Mouse (Mus musculus) midbrain, embryonic 14.5 days (tissue): ENCODE results near the gene Shoc2. TPM values are rescaled to one million over a fixed set of nuclear protein-coding genes. Genes with fewer than 3 reads are reported as not detected.
"Not testable (repeated sequence)": the region's sequence is repeated elsewhere in the genome, so short reads cannot be mapped to it uniquely, and the experiment has no call there.

Experiments used
- ATAC-seq: fragments of 200-750 bp; cut with Nextera tagmentation; 2 replicates; pipeline ENCODE4 v1.8.0; 2017; ENCODE audit warnings: moderate number of reproducible peaks, moderate library complexity; ENCODE audit not compliant: low FRiP score, low TSS enrichment
- DNase-seq: peaks from one replicate; pipeline ENCODE4 v3.0.0-alpha.2; 2015
- H3K27ac ChIP-seq: fragments of 300-500 bp; sonication (generic); replicated peaks from 2 replicates; pipeline ENCODE4 v1.5.1; 2014; ENCODE audit warnings: mild to moderate bottlenecking, low read depth, low read length, moderate library complexity
- H3K27me3 ChIP-seq: fragments of 300-500 bp; sonication (generic); 2 replicates; pipeline ENCODE4 v1.6.1; 2014; ENCODE audit warnings: low read length, control low read depth, mixed read lengths; ENCODE audit not compliant: control insufficient read depth, insufficient read depth
- H3K36me3 ChIP-seq: fragments of 300-500 bp; sonication (generic); 2 replicates; pipeline ENCODE4 v1.6.1; 2014; ENCODE audit warnings: low read length, control low read depth; ENCODE audit not compliant: control insufficient read depth, insufficient read depth
- H3K4me1 ChIP-seq: fragments of 300-500 bp; sonication (generic); 2 replicates; pipeline ENCODE4 v1.6.1; 2014; ENCODE audit warnings: mild to moderate bottlenecking, antibody characterized with exemption, low read length, control low read depth; ENCODE audit not compliant: control insufficient read depth, insufficient read depth
- H3K4me2 ChIP-seq: fragments of 300-500 bp; sonication (generic); 2 replicates; pipeline ENCODE4 v1.6.1; 2014; ENCODE audit warnings: mild to moderate bottlenecking, low read length, moderate library complexity
- H3K4me3 ChIP-seq: fragments of 300-500 bp; sonication (generic); replicated peaks from 2 replicates; pipeline ENCODE4 v1.5.1; 2014; ENCODE audit warnings: low read depth, low read length
- H3K9ac ChIP-seq: fragments of 300-500 bp; sonication (generic); replicated peaks from 2 replicates; pipeline ENCODE4 v1.6.1; 2014; ENCODE audit warnings: mild to moderate bottlenecking, low read length, moderate library complexity
- H3K9me3 ChIP-seq: fragments of 300-500 bp; sonication (generic); 2 replicates; pipeline ENCODE4 v1.6.1; 2016; ENCODE audit warnings: low read length, control low read depth, mixed read lengths; ENCODE audit not compliant: control insufficient read depth
- WGBS: fragments of 180-500 bp; shearing (Covaris S2); extraction: QIAGEN DNeasy Blood & Tissue Kit; methylation state at CpG from one replicate; pipeline ENCODE4 v1.1.7; 2014; 5-methylcytosine and 5-hydroxymethylcytosine counted together
- polyA plus RNA-seq: library from polyadenylated mRNA; unstranded; fragments of >200 nt; fragmentation: Nextera tagmentation; extraction: Ambion mirVana; gene quantifications from 2 replicates; pipeline ENCODE4 v1.2.1, GENCODE M21; 2014

Shoc2 gene
- polyA plus RNA-seq, 1 experiment from 2014 or later = 76.7 TPM

DNA sequence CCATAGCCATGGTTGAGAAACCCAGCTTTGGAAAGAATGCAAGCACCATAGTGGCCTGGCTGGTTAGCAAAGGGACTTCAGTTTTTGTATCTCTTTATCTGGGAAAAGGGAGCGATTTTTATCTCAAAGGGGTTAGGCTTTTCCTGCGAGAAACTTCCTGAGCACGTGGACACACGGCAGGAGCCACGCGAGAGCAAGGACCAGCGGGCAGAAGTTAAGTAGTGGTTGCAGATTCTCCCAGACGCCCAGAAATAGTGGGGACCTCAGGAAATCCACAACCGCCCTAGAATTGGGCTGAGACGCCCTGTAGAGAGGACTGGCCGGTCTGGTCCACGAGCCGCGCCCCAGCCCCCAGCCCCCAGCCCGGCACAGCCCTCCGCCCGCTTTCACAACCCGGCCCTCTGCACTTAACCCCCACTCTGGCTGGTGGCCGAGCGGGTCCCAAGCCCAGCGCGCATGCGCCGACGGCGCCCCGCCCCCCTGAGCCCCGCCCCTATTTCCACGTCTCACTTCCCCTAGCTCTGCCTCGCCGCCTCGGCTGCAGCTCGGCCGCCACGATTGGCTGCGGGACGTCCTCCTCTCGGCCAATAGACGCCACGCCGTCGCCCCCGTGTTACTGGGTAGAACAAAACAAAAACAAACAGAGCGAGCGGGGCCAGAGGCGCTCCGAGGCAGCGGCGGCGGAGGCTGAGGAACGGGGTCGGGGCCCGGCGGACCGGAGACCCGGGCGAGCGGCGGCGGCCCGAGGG is 41.2 kb upstream of the Shoc2 start:
- Histone ChIP-seq H3K4me3 (peak overlapping the region; percentile 93), H3K27ac (peak overlapping the region; percentile 92), H3K4me1 (peaks cover 23% of the 10 kb centered on the region), H3K36me3 (no peaks in the 10 kb centered on the region), H3K9ac (peak overlapping the region; percentile 87), H3K9me3 (no peaks in the 10 kb centered on the region), H3K4me2 (peak overlapping the region; percentile 85), H3K27me3 (no peaks in the 10 kb centered on the region)
- ATAC-seq = peak; percentile 98
- peak; percentile 99 for DNase-seq
- under 1% methylated on average over 56 of the region's 61 CpGs for WGBS

DNA sequence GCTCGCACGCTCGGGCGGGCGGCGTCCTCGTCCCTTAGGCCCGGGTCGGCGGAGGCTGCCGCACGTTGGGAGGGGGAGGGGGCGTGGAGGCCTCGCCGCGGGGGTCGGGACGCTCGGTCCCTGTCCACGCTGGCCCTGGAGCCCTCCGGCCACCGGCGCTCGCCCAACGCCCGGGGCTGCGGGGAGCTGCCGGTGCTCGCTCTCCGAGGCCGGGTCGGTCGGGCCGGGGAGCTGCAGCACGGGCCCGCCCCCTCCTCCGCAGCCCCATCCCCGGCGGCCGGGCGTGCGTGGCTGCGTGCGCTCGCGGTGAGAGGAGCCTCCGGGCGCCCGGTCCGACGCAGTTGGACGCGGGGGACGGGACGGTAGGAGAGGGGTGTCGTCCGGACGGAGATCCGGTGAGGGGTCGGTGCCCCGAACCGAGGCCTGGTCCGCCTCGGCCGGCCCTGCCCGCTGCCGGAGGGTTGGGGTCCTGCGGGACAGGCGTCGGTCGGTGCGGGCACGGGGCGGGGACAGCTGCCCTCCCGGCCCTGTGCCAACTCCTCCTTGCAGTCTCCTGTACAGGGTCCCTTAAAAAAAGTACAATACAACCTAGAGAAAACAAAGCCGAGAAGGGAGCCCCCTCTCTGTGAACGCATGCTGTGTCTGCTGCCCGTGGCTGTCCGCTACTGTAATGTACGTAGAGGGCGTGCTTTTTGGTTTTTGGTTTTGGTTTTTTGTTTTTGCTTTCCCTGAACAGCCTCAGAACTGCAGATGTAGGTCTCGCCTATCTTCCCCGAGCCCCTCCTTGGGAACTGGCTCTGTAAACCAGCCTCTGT is 40.4 kb upstream of the Shoc2 start:
- Histone ChIP-seq H3K4me1 (peaks cover 23% of the 10 kb centered on the region), H3K9ac (peak overlapping the region; percentile 87), H3K4me3 (peak overlapping the region; percentile 93), H3K27me3 (no peaks in the 10 kb centered on the region), H3K27ac (peak overlapping the region; percentile 92), H3K9me3 (no peaks in the 10 kb centered on the region), H3K4me2 (peak overlapping the region; percentile 85), H3K36me3 (no peaks in the 10 kb centered on the region)
- WGBS = under 1% methylated on average over 82 of the region's 83 CpGs
- ATAC-seq (peak; percentile 70), DNase-seq (peak; percentile 75)

DNA sequence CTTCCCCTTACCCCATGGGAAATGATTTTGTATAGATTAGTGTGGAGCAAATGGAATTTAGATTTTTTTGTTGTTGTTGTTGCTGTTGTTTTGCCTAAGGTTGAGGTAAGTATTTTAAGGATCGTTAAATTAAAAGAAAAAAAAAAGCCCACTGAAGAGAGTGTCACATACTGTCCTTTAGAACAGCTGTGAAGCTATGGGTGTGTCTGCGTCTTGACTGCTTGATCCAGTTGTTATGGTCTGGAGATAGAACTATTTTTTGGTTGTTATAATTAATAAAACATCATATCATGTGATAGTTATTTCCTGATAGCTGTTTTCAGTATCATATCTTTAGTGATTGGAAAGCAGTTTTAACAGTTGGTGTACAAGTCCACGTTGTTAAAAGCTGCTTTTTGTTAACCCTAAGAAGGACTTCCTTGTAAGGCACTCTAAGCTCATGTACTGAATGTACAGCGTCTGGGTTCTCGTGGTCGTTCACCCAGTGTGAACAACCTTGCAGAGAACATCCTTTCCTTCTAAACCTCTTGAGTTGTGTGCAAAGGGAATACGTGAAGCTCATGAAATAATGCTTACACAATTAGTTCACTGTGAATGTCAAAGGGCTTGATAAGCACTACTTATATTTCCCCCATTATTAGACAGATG is 39.1 kb upstream of the Shoc2 start:
- H3K9ac ChIP-seq = peak overlapping the region; percentile 20; the same call in 1 of the 2 replicates

DNA sequence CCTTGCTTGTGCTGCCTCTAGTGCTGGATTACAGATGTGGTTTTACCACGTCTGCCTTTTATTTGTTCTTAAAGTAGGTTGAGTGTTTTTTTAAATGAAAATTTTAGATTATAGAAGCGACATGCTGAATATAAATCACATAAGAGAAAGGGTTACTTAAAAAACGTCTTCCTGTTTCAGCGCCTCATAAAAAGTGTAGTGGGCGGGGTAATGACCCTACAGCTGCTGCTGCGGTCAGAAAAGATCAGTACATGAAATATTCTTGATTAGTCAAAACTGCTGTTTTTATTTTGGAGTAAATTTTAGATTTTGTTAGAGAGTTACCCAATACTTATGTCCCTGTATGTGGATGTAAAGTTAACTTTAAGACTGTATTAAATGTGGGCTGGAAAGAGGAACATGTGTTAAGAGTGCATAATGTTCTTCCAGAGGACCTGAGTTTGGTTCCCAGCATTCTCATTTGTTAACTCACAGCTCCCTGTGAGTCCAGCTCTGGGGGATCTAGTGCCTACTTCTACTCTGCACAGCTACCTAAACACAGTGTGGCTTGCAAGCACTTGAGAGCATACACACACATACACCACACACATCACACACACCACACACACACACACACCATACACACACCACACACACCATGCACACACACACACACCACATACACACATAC is 37.9 kb upstream of the Shoc2 start:
- no peak overlapping the region for H3K27ac ChIP-seq
- H3K4me1 ChIP-seq = peaks cover 23% of the 10 kb centered on the region
- H3K9me3 ChIP-seq = no peaks in the 10 kb centered on the region
- ATAC-seq (no peak), DNase-seq (no peak)
- H3K4me2 ChIP-seq = peak overlapping the region; percentile 9; the same call in 1 of the 2 replicates
- H3K36me3 ChIP-seq = peaks cover 13% of the 10 kb centered on the region
- H3K27me3 ChIP-seq = no peaks in the 10 kb centered on the region
- H3K9ac ChIP-seq = no peak overlapping the region
- 74% methylated on average over 6 of the region's 6 CpGs for WGBS
- no peak overlapping the region for H3K4me3 ChIP-seq

More for the DNA sequence above, 39.1 kb upstream of the Shoc2 start:
- Histone ChIP-seq H3K36me3 (peaks cover 8% of the 10 kb centered on the region), H3K4me2 (peak overlapping the region; percentile 85), H3K9me3 (no peaks in the 10 kb centered on the region), H3K4me1 (peaks cover 23% of the 10 kb centered on the region), H3K27me3 (no peaks in the 10 kb centered on the region), H3K4me3 (peak overlapping the region; percentile 93), H3K27ac (no peak overlapping the region)
- ATAC-seq (no peak), DNase-seq (no peak)
- WGBS = 73% methylated on average over 7 of the region's 7 CpGs

DNA sequence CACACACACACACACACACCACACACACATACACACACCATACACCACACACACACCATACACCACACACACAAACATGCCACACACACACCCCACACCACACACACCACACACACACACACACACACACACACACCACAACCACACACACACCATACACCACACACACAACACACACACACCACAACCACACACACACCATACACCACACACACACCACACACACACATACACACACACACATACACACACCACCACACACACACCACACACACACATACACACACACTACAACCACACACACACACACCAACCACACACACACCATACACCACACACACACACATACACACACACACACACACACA is 37.4 kb upstream of the Shoc2 start:
- Histone ChIP-seq H3K36me3 (peaks cover 16% of the 10 kb centered on the region), H3K4me1 (peaks cover 23% of the 10 kb centered on the region)
- H3K9me3 ChIP-seq, ATAC-seq, H3K4me2 ChIP-seq, H3K9ac ChIP-seq, DNase-seq, H3K4me3 ChIP-seq, H3K27ac ChIP-seq, H3K27me3 ChIP-seq: not testable (repeated sequence)

DNA sequence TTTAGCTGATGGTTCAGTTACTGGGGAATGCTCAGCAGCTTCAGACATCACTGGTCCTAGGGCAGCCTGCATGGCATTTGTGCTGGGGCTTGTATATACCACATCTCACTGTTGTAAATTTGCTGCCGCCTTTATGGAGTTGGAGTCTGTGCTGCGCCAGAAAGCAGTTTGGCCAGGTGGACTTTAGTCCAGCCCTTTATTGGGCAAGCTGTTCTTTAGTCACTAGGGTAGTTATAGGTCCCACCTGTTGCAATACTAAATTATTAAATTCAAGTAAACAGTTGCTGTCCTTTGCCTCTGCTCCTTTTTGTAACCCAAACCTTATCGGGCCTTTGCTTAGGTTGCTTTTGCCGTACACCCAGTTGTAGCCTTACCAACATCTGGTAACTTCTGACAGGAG is 29.2 kb upstream of the Shoc2 start:
- Histone ChIP-seq H3K27me3 (no peaks in the 10 kb centered on the region), H3K9me3 (no peaks in the 10 kb centered on the region), H3K4me1 (no peaks in the 10 kb centered on the region), H3K27ac (no peak overlapping the region), H3K4me3 (no peak overlapping the region), H3K4me2 (no peak overlapping the region), H3K9ac (no peak overlapping the region), H3K36me3 (peaks cover 81% of the 10 kb centered on the region)
- 95% methylated on average over 4 of the region's 4 CpGs for WGBS
- DNase-seq (no peak), ATAC-seq (no peak)

DNA sequence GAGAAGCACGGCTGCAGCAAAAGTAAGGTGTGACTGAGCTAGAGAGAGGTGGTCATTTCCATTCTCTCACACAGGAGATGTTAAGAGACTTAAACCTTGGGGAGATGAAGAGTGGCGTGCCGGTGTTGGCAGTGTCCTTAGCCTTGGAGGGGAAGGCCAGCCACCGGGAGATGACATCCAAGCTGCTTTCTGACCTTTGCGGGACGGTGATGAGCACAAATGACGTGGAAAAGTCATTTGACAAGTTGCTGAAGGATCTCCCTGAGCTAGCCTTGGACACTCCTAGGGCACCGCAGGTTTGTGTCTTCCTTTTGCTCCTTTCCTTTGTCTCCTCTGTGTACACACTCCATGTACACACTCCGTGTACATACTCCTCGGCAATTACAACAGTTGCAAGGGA is 24.6 kb upstream of the Shoc2 start:
- no peaks in the 10 kb centered on the region for H3K27me3 ChIP-seq
- ATAC-seq = no peak
- no peak overlapping the region for H3K27ac ChIP-seq
- no peak overlapping the region for H3K9ac ChIP-seq
- H3K4me2 ChIP-seq = no peak overlapping the region
- no peak for DNase-seq
- WGBS = 93% methylated on average over 10 of the region's 10 CpGs
- H3K9me3 ChIP-seq = no peaks in the 10 kb centered on the region
- peaks cover 81% of the 10 kb centered on the region for H3K36me3 ChIP-seq
- no peak overlapping the region for H3K4me3 ChIP-seq
- no peaks in the 10 kb centered on the region for H3K4me1 ChIP-seq

DNA sequence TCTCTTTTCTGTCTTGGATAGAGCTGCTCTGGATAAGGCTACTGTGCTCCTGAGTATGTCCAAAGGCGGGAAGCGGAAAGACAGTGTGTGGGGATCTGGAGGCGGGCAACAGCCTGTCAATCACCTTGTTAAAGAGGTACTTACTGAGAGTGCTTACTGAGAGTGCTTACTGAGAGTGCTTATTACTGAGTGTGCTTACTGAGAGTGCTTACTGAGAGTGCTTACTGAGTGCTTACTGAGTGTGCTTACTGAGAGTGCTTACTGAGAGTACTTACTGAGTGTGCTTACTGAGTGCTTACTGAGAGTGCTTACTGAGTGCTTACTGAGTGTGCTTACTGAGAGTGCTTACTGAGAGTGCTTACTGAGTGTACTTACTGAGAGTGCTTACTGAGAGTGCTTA is 22.1 kb upstream of the Shoc2 start:
- H3K4me3 ChIP-seq, ATAC-seq, H3K27ac ChIP-seq, H3K4me1 ChIP-seq, H3K9ac ChIP-seq, DNase-seq, H3K27me3 ChIP-seq, H3K4me2 ChIP-seq, H3K9me3 ChIP-seq: not testable (repeated sequence)
- H3K36me3 ChIP-seq = peaks cover 67% of the 10 kb centered on the region
- WGBS = 88% methylated on average over 3 of the region's 3 CpGs
